Mouse (Mus musculus): ENCODE results near the gene Casp14.

GRCm38 (mm10) chr10:78752452-78753191 is 34.5 kb upstream of the Casp14 start, which contains the start of gene Ccdc105:
- no peak for TF ChIP-seq CTCF (IDR thresholded peaks at IDR 0.05)
- no peak for TF ChIP-seq POLR2A (IDR thresholded peaks at IDR 0.05; ENCODE audit: insufficient read depth, low read depth, low read length)
